Mouse (Mus musculus): Measurements from ENCODE around the gene Gm49601.

Gene Gm49601

GRCm38 (mm10) chr16:18629390-18630231, 3.4 kb upstream of the Gm49601 start, which contains the start of gene Sept5:
TSS of gene Sept5 (minus strand) at chr16:18629954.
- DNase-seq (ENCODE audit: low read depth, low spot score) = no peak

- DNase-seq (ENCODE audit: low read depth, low spot score) = no peak
Measured at GRCm38 (mm10) chr16:18628948-18629340, 2.7 kb upstream of the Gm49601 start.

GRCm38 (mm10) chr16:18628206-18628947, 2.1 kb upstream of the Gm49601 start:
- no peak for DNase-seq (ENCODE audit: low read depth, low spot score)

GRCm38 (mm10) chr16:18627163-18627562, 936 bp upstream of the Gm49601 start:
- DNase-seq (ENCODE audit: low read depth, low spot score) = no peak

- DNase-seq (ENCODE audit: low read depth, low spot score) = no peak
Measured at GRCm38 (mm10) chr16:18625791-18626311, 376 bp downstream of the Gm49601 start.

GRCm38 (mm10) chr16:18625097-18625496, 1.1 kb downstream of the Gm49601 start:
- DNase-seq (ENCODE audit: low read depth, low spot score) = no peak

- no peak for DNase-seq (ENCODE audit: low read depth, low spot score)
Measured at GRCm38 (mm10) chr16:18624641-18625040, 1.6 kb downstream of the Gm49601 start.

GRCm38 (mm10) chr16:18623751-18624540, 2.3 kb downstream of the Gm49601 start:
- no peak for DNase-seq (ENCODE audit: low read depth, low spot score)

- no peak for DNase-seq (ENCODE audit: low read depth, low spot score)
Measured at GRCm38 (mm10) chr16:18622916-18623750, 3.1 kb downstream of the Gm49601 start.

GRCm38 (mm10) chr16:18622019-18622418, 4.2 kb downstream of the Gm49601 start, which contains the start of gene Gp1bb:
TSS of gene Gp1bb (minus strand) at chr16:18622403.
- DNase-seq (ENCODE audit: low read depth, low spot score) = no peak

- DNase-seq (ENCODE audit: low read depth, low spot score) = no peak
Measured at GRCm38 (mm10) chr16:18621362-18622001, 4.7 kb downstream of the Gm49601 start.

GRCm38 (mm10) chr16:18620601-18621361, 5.4 kb downstream of the Gm49601 start:
- no peak for DNase-seq (ENCODE audit: low read depth, low spot score)

GRCm38 (mm10) chr16:18620201-18620600, 6.0 kb downstream of the Gm49601 start:
- no peak for DNase-seq (ENCODE audit: low read depth, low spot score)

- no peak for DNase-seq (ENCODE audit: low read depth, low spot score)
Measured at GRCm38 (mm10) chr16:18619110-18619509, 7.1 kb downstream of the Gm49601 start.

- DNase-seq (ENCODE audit: low read depth, low spot score) = no peak
Measured at GRCm38 (mm10) chr16:18618297-18618696, 7.9 kb downstream of the Gm49601 start.

- peak; percentile 46 for DNase-seq (ENCODE audit: low read depth, low spot score)
Measured at GRCm38 (mm10) chr16:18617370-18618065, 8.7 kb downstream of the Gm49601 start.

- DNase-seq (ENCODE audit: low read depth, low spot score) = no peak
Measured at GRCm38 (mm10) chr16:18613301-18613700, 12.9 kb downstream of the Gm49601 start.

GRCm38 (mm10) chr16:18611752-18612151, 14.5 kb downstream of the Gm49601 start:
- DNase-seq (ENCODE audit: low read depth, low spot score) = no peak

- DNase-seq (ENCODE audit: low read depth, low spot score) = no peak
Measured at GRCm38 (mm10) chr16:18609099-18609498, 17.1 kb downstream of the Gm49601 start.
